In the genomic region with DNA sequence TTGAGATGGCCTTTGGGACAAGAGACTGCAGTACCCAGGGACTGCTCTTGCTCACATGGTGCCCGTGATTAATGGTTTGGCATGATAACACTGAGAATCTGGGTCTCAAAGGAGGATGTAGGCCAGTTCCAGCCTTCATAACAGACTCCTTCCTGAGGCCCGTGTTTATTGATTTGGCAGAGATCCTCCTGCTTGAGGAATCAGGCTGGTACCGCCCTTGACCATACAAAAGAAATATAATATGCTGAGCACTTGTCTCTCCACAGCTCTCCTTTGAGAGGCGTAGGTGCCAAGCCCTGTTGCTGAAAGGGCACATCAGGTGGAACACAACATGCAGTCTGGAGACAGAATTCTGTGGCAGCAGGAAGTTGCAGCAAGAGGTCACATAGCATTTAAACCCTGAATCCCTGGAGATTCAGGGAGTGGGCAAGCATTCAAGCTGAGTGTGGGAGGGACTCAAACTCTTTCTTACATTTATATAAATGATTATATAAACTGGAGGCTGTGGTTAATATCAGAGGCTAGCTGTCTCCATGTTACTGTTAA, we compare ENCODE assay signal across 8 mouse cellular contexts. TPM values are rescaled to one million over a fixed set of nuclear protein-coding genes. Genes with fewer than 3 reads are reported as not detected.
A peak's percentile ranks its signal among the peaks of the same experiment; 100 is the strongest.
DNase-seq lines count a peak whose midpoint lies in the region; ATAC-seq and TF ChIP-seq lines count a peak whose summit lies in the region.

No protein-coding gene starts in this region.

- H3K9me3 ChIP-seq in intestine, embryonic 16.5 days (ENCODE audit: control insufficient read depth, low read length) = no peaks in the 10 kb centered on the region
- H3K9me3 ChIP-seq in stomach, embryonic 16.5 days (replicated peaks; ENCODE audit: control insufficient read depth, low read length) = no peaks in the 10 kb centered on the region

- TF ChIP-seq CTCF in lung, adult 2 months (IDR thresholded peaks at IDR 0.05; ENCODE audit: insufficient read depth, low read length) = no peak

- no peaks in the 10 kb centered on the region; the same call in 1 of the 2 replicates for H3K36me3 ChIP-seq in intestine, embryonic 16.5 days (ENCODE audit: control insufficient read depth, insufficient read depth, low read length)
- no peaks in the 10 kb centered on the region; the same call in 1 of the 2 replicates for H3K36me3 ChIP-seq in stomach, embryonic 16.5 days (ENCODE audit: control insufficient read depth, insufficient read depth, low read length)

- 25% methylated on average over 4 of the region's 4 CpGs for WGBS in intestine, embryonic 16.5 days
- 14% methylated on average over 4 of the region's 4 CpGs for WGBS in lung, adult 2 months
- WGBS in stomach, embryonic 16.5 days = 17% methylated on average over 4 of the region's 4 CpGs

- H3K27ac ChIP-seq in intestine, embryonic 16.5 days (ENCODE audit: low read length) = peak overlapping the region; percentile 88
- H3K27ac ChIP-seq in stomach, embryonic 16.5 days (ENCODE audit: low read length) = peak overlapping the region; percentile 94

- no peaks in the 10 kb centered on the region for H3K27me3 ChIP-seq in intestine, embryonic 16.5 days (replicated peaks; ENCODE audit: control insufficient read depth, insufficient read depth, low read length)
- H3K27me3 ChIP-seq in stomach, embryonic 16.5 days (ENCODE audit: control insufficient read depth, insufficient read depth, low read length) = no peaks in the 10 kb centered on the region

- peaks cover 20% of the 10 kb centered on the region for H3K4me1 ChIP-seq in intestine, embryonic 16.5 days (ENCODE audit: control insufficient read depth, insufficient read depth, low read length)
- peaks cover 37% of the 10 kb centered on the region for H3K4me1 ChIP-seq in lung, adult 2 months (ENCODE audit: control insufficient read depth, insufficient read depth, low read length)
- peaks cover 52% of the 10 kb centered on the region for H3K4me1 ChIP-seq in stomach, embryonic 16.5 days (ENCODE audit: control insufficient read depth, insufficient read depth, low read length)

- no peak overlapping the region for H3K4me3 ChIP-seq in intestine, embryonic 16.5 days (ENCODE audit: low read length)
- H3K4me3 ChIP-seq in lung, adult 2 months (replicated peaks; ENCODE audit: extremely low read depth, low read depth, low read length) = no peak overlapping the region
- no peak overlapping the region for H3K4me3 ChIP-seq in stomach, embryonic 16.5 days (replicated peaks; ENCODE audit: low read length)

- peak; percentile 92 for DNase-seq in NIH3T3 (ENCODE audit: low read depth)
- DNase-seq in cerebellum, adult 11-12 months = peak; percentile 50
- peak; percentile 16 for DNase-seq in gastrocnemius, postnatal 25 days
- DNase-seq in lung, adult 2 months = peak; percentile 42
- DNase-seq in yolk sac, embryonic 10.5 days (ENCODE audit: low spot score) = no peak

- H3K4me2 ChIP-seq in intestine, embryonic 16.5 days (ENCODE audit: low read depth, low read length) = peak overlapping the region; percentile 10; the same call in 1 of the 2 replicates
- H3K4me2 ChIP-seq in stomach, embryonic 16.5 days (ENCODE audit: low read depth, low read length) = peak overlapping the region; percentile 28; the same call in 1 of the 2 replicates

- TF ChIP-seq POLR2A in lung, adult 2 months (IDR thresholded peaks at IDR 0.05; ENCODE audit: borderline replicate concordance, extremely low read depth, low read depth, low read length) = no peak

- H3K9ac ChIP-seq in intestine, embryonic 16.5 days (ENCODE audit: low read depth, low read length) = no peak overlapping the region
- H3K9ac ChIP-seq in stomach, embryonic 16.5 days (ENCODE audit: low read length) = peak overlapping the region; percentile 19; the same call in 1 of the 2 replicates

- peak; percentile 66 for ATAC-seq in intestine, embryonic 16.5 days
- ATAC-seq in stomach, embryonic 16.5 days (ENCODE audit: insufficient read depth, low FRiP score) = peak; percentile 70
- no peak for ATAC-seq in megakaryocyte progenitor cell, adult 5-6 weeks (replicated peaks; ENCODE audit: poor library complexity)

RNA-seq across cellular contexts. Expression of gene Gnaq, which starts 36.1 kb away (rescaled TPM):
- total RNA-seq in gastrocnemius, postnatal 25 days (2021) = 10 to 100 TPM; 11.6 to 11.8 TPM
- polyA plus RNA-seq in intestine, embryonic 16.5 days (2015; fragmentation: Nextera tagmentation; extraction: Ambion mirVana) = 26.2 and 26.7 TPM in 2 replicates
- 23.0 and 34.0 TPM in 2 replicates for polyA plus RNA-seq in lung, adult 2 months (2012; rRNA removed)
- 38.8 and 39.4 TPM in 2 replicates for polyA plus RNA-seq in stomach, embryonic 16.5 days (2015; fragmentation: Nextera tagmentation; extraction: Ambion mirVana)
- 22.2 and 23.8 TPM in 2 replicates for total RNA-seq in megakaryocyte progenitor cell, adult 5-6 weeks (2015)
- 14.3 and 20.4 TPM in 2 replicates for total RNA-seq in megakaryocyte progenitor cell, adult 5-6 weeks (2017)
